Mouse (Mus musculus) embryonic facial prominence, embryonic 14.5 days (tissue): ENCODE results near the gene Rft1. TPM values are rescaled to one million over a fixed set of nuclear protein-coding genes. Genes with fewer than 3 reads are reported as not detected.

Experiments
- ATAC-seq: fragments of 200-750 bp; cut with Nextera tagmentation; 2 replicates; pipeline ENCODE4 v1.8.0; 2017; ENCODE audit warnings: low read depth, moderate number of reproducible peaks, moderate TSS enrichment
- DNase-seq: peaks from one replicate; pipeline ENCODE4 v3.0.0-alpha.2; 2015; ENCODE audit warnings: low spot score
- H3K27ac ChIP-seq: fragments of 300-500 bp; sonication (generic); replicated peaks from 2 replicates; pipeline ENCODE4 v1.5.1; 2014; ENCODE audit warnings: low read depth, mild to moderate bottlenecking, low read length, moderate library complexity
- H3K27me3 ChIP-seq: fragments of 300-500 bp; sonication (generic); replicated peaks from 2 replicates; pipeline ENCODE4 v1.6.1; 2014; ENCODE audit warnings: low read length; ENCODE audit not compliant: control insufficient read depth, insufficient read depth
- H3K36me3 ChIP-seq: fragments of 300-500 bp; sonication (generic); 2 replicates; pipeline ENCODE4 v1.6.1; 2014; ENCODE audit warnings: low read length, mixed read lengths; ENCODE audit not compliant: control insufficient read depth, insufficient read depth
- H3K4me1 ChIP-seq: fragments of 300-500 bp; sonication (generic); 2 replicates; pipeline ENCODE4 v1.6.1; 2014; ENCODE audit warnings: antibody characterized with exemption, low read length; ENCODE audit not compliant: control insufficient read depth, insufficient read depth
- H3K4me2 ChIP-seq: fragments of 300-500 bp; sonication (generic); 2 replicates; pipeline ENCODE4 v1.6.1; 2014; ENCODE audit warnings: low read depth, mild to moderate bottlenecking, low read length, moderate library complexity, mixed read lengths
- H3K4me3 ChIP-seq: fragments of 300-500 bp; sonication (generic); 2 replicates; pipeline ENCODE4 v1.5.1; 2014; ENCODE audit warnings: low read depth, mild to moderate bottlenecking, low read length
- H3K9ac ChIP-seq: fragments of 300-500 bp; sonication (generic); 2 replicates; pipeline ENCODE4 v1.6.1; 2014; ENCODE audit warnings: low read depth, mild to moderate bottlenecking, low read length, moderate library complexity, mixed read lengths
- H3K9me3 ChIP-seq: fragments of 300-500 bp; sonication (generic); 2 replicates; pipeline ENCODE4 v1.6.1; 2016; ENCODE audit warnings: low read length; ENCODE audit not compliant: control insufficient read depth
- WGBS: fragments of 180-500 bp; shearing (Covaris S2); extraction: QIAGEN DNeasy Blood & Tissue Kit; methylation state at CpG from one replicate; pipeline ENCODE4 v1.1.7; 2014; 5-methylcytosine and 5-hydroxymethylcytosine counted together
- polyA plus RNA-seq: library from polyadenylated mRNA; unstranded; fragments of >200 nt; fragmentation: Nextera tagmentation; extraction: Ambion mirVana; gene quantifications from 2 replicates; pipeline ENCODE4 v1.2.1, GENCODE M21; 2014

Rft1 gene
- polyA plus RNA-seq, 1 experiment from 2014 or later = 13.3 TPM

DNA sequence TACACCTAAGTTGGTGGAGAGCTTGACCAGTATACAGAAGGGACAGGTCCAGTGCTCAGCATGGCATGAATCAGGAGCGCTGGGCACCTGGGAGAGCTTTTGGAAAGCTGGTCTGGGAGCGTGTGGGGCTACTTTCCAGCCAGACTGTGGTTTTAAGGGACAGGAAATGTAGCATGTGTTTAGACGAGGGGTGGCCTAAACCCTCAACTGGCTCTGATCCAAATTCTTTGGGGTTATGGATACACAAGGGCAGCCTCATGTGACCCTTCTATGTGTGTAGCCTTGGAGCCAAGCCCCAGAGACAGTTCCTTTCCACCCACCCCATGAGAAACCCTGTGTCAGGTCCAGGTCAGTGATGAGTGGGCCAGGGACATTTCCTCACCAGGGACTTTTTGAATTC, 5.7 kb upstream of the Rft1 start:
- Histone ChIP-seq H3K36me3 (no peaks in the 10 kb centered on the region), H3K4me1 (no peaks in the 10 kb centered on the region), H3K9ac (no peak overlapping the region), H3K27ac (no peak overlapping the region), H3K9me3 (no peaks in the 10 kb centered on the region), H3K4me2 (no peak overlapping the region), H3K4me3 (no peak overlapping the region), H3K27me3 (no peaks in the 10 kb centered on the region)
- ATAC-seq (no peak), DNase-seq (no peak)
- 41% methylated on average over 3 of the region's 3 CpGs for WGBS

- no peaks in the 10 kb centered on the region for H3K9me3 ChIP-seq
- no peaks in the 10 kb centered on the region for H3K36me3 ChIP-seq
- peaks cover 3% of the 10 kb centered on the region; the same call in 1 of the 2 replicates for H3K4me1 ChIP-seq
- H3K27me3 ChIP-seq = no peaks in the 10 kb centered on the region
- no peak overlapping the region for H3K4me2 ChIP-seq
- no peak for ATAC-seq
- DNase-seq = no peak
- H3K4me3 ChIP-seq = no peak overlapping the region
- 83% methylated on average over 8 of the region's 8 CpGs for WGBS
- no peak overlapping the region for H3K27ac ChIP-seq
- no peak overlapping the region for H3K9ac ChIP-seq
These were observed 4.4 kb upstream of the Rft1 start for GRCm38 (mm10) chr14:30649745-30650144.

GRCm38 (mm10) chr14:30650969-30651368, 3.2 kb upstream of the Rft1 start:
- Histone ChIP-seq H3K9me3 (no peaks in the 10 kb centered on the region), H3K27me3 (no peaks in the 10 kb centered on the region), H3K36me3 (no peaks in the 10 kb centered on the region), H3K9ac (no peak overlapping the region), H3K4me3 (no peak overlapping the region), H3K27ac (no peak overlapping the region), H3K4me2 (no peak overlapping the region), H3K4me1 (peaks cover 8% of the 10 kb centered on the region; the same call in 1 of the 2 replicates)
- WGBS = 24% methylated on average over 4 of the region's 4 CpGs
- DNase-seq = peak; percentile 56
- peak; percentile 71 for ATAC-seq

DNA sequence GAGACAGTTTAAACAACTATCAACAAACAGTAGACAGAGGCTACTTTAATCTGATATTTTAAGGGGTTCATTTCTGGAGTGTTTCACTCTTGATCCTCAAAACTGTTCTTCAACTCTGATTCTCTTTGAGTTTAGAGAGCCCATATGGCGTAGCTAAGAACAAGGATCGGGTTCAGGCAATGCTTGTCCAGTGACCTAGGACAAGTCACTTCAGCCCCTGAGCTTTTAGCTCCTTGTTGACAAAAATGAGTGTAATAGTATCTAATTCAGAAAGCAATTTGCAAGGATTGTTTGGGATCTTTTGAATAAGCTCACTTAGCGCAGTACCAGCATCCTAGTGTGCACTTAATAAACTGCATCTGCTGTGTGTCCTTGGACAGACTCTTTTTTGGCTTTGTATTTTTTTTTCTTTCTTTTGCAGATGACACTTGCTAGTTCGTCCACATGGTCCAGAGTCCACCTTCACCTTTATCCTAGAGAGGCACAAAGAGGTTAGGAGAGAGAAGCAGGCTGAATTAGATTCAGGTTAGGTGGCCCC, 600 bp downstream of the Rft1 start:
- peaks cover 15% of the 10 kb centered on the region for H3K36me3 ChIP-seq
- ATAC-seq (no peak), DNase-seq (no peak)
- H3K4me2 ChIP-seq = peak overlapping the region; percentile 85
- H3K4me1 ChIP-seq = peaks cover 8% of the 10 kb centered on the region; the same call in 1 of the 2 replicates
- H3K27me3 ChIP-seq = no peaks in the 10 kb centered on the region
- H3K9me3 ChIP-seq = no peaks in the 10 kb centered on the region
- H3K9ac ChIP-seq = peak overlapping the region; percentile 95
- H3K4me3 ChIP-seq = peak overlapping the region; percentile 71
- 40% methylated on average over 4 of the region's 4 CpGs for WGBS
- peak overlapping the region; percentile 88 for H3K27ac ChIP-seq

- Histone ChIP-seq H3K27me3 (no peaks in the 10 kb centered on the region), H3K9me3 (no peaks in the 10 kb centered on the region), H3K9ac (no peak overlapping the region), H3K4me1 (peaks cover 8% of the 10 kb centered on the region; the same call in 1 of the 2 replicates), H3K27ac (no peak overlapping the region), H3K36me3 (peaks cover 21% of the 10 kb centered on the region), H3K4me2 (no peak overlapping the region; the same call in 1 of the 2 replicates), H3K4me3 (no peak overlapping the region)
- ATAC-seq (no peak), DNase-seq (no peak)
- 83% methylated on average over 1 of the region's 1 CpGs for WGBS
These were observed 1.4 kb downstream of the Rft1 start for GRCm38 (mm10) chr14:30655531-30655930.

GRCm38 (mm10) chr14:30666061-30666460, 11.9 kb downstream of the Rft1 start:
- Histone ChIP-seq H3K9ac (no peak overlapping the region), H3K4me1 (no peaks in the 10 kb centered on the region), H3K9me3 (no peaks in the 10 kb centered on the region), H3K27me3 (no peaks in the 10 kb centered on the region), H3K27ac (no peak overlapping the region), H3K4me2 (no peak overlapping the region), H3K36me3 (peaks cover 74% of the 10 kb centered on the region), H3K4me3 (no peak overlapping the region)
- ATAC-seq (no peak), DNase-seq (no peak)
- whole genome bisulfite sequencing = 67% methylated on average over 3 of the region's 3 CpGs

- ATAC-seq (no peak), DNase-seq (no peak)
- Histone ChIP-seq H3K9ac (no peak overlapping the region), H3K27me3 (no peaks in the 10 kb centered on the region), H3K4me3 (no peak overlapping the region), H3K9me3 (no peaks in the 10 kb centered on the region), H3K4me1 (no peaks in the 10 kb centered on the region), H3K27ac (no peak overlapping the region), H3K4me2 (no peak overlapping the region), H3K36me3 (peaks cover 72% of the 10 kb centered on the region)
- 82% methylated on average over 4 of the region's 4 CpGs for WGBS
These were observed 12.4 kb downstream of the Rft1 start for GRCm38 (mm10) chr14:30666604-30667003.

DNA sequence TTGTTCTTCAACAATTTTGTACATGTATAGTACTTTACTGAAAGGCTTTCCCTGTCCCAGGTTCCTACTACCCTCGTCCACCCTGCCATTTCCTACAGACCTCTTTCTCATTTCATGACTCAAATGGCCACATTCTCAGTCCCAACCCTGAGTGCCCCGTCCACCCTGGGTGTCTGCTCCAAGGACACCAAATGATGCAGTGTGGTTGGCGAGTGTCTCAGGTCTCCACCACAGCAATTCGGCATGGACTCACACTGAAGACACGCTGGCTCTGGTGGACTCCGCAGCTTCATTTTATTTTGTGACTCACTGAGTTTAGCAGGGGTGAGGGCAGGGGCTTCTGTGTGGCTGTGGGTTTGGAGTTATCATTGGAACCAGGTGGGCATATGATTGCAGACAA, 16.0 kb downstream of the Rft1 start:
- no peak for ATAC-seq
- no peaks in the 10 kb centered on the region for H3K9me3 ChIP-seq
- no peak overlapping the region for H3K27ac ChIP-seq

More for the DNA sequence above, 16.0 kb downstream of the Rft1 start:
- 93% methylated on average over 6 of the region's 6 CpGs for WGBS
- H3K4me3 ChIP-seq = no peak overlapping the region
- no peak for DNase-seq
- H3K9ac ChIP-seq = no peak overlapping the region
- H3K36me3 ChIP-seq = peaks cover 57% of the 10 kb centered on the region
- no peaks in the 10 kb centered on the region for H3K27me3 ChIP-seq
- H3K4me1 ChIP-seq = no peaks in the 10 kb centered on the region
- H3K4me2 ChIP-seq = no peak overlapping the region
